Comparison of ENCODE assay signal across 10 mouse cellular contexts in genomic region chr1:36664457-36664856, GRCm38 (mm10). TPM values are rescaled to one million over a fixed set of nuclear protein-coding genes. Genes with fewer than 3 reads are reported as not detected.
DNase-seq lines count a peak whose midpoint lies in the region; ATAC-seq and TF ChIP-seq lines count a peak whose summit lies in the region.
"Had no signal": no experiment of that assay in that cellular context is flagged by ENCODE, and none has a peak within 500 bp of the region (broad histone marks: within the 10 kb centered on the region; RNA-seq: fewer than 3 reads in every experiment).

No protein-coding gene starts in this region.

- TF ChIP-seq CTCF in midbrain, postnatal 0 days (IDR thresholded peaks at IDR 0.05): peak; percentile 65
- TF ChIP-seq CTCF in intestine, postnatal 0 days (IDR thresholded peaks at IDR 0.05; ENCODE audit: low read depth): peak; percentile 75

- no peak overlapping the region for H3K27ac ChIP-seq in midbrain, postnatal 0 days (ENCODE audit: low read depth, low read length)
- H3K27ac ChIP-seq in midbrain, embryonic 16.5 days (ENCODE audit: low read length): no peak overlapping the region
- no peak overlapping the region for H3K27ac ChIP-seq in intestine, postnatal 0 days (ENCODE audit: low read depth, low read length)
- H3K27ac ChIP-seq in hindbrain, embryonic 14.5 days: no peak overlapping the region
- H3K27ac ChIP-seq: limb, embryonic 15.5 days had no signal

- H3K4me3 ChIP-seq in midbrain, postnatal 0 days (ENCODE audit: low read depth, low read length): no peak overlapping the region
- H3K4me3 ChIP-seq in midbrain, embryonic 16.5 days (ENCODE audit: low read depth, low read length): no peak overlapping the region
- H3K4me3 ChIP-seq in intestine, postnatal 0 days (ENCODE audit: low read depth, low read length): no peak overlapping the region
- H3K4me3 ChIP-seq in hindbrain, embryonic 14.5 days (replicated peaks; ENCODE audit: low read length): no peak overlapping the region
- H3K4me3 ChIP-seq: limb, embryonic 15.5 days had no signal

- ATAC-seq in midbrain, postnatal 0 days (ENCODE audit: low FRiP score): no peak
- ATAC-seq in midbrain, embryonic 16.5 days: no peak
- ATAC-seq in intestine, postnatal 0 days: no peak
- ATAC-seq in hindbrain, embryonic 14.5 days (ENCODE audit: low FRiP score): no peak

- WGBS in midbrain, postnatal 0 days: 76% methylated on average over 4 of the region's 4 CpGs
- 75% methylated on average over 4 of the region's 4 CpGs for WGBS in midbrain, embryonic 16.5 days
- 41% methylated on average over 4 of the region's 4 CpGs for WGBS in intestine, postnatal 0 days
- WGBS in hindbrain, embryonic 14.5 days: 80% methylated on average over 4 of the region's 4 CpGs

- no peaks in the 10 kb centered on the region for H3K36me3 ChIP-seq in midbrain, postnatal 0 days (ENCODE audit: insufficient read depth, low read length)
- no peaks in the 10 kb centered on the region for H3K36me3 ChIP-seq in midbrain, embryonic 16.5 days (ENCODE audit: control insufficient read depth, insufficient read depth, low read length)
- no peaks in the 10 kb centered on the region for H3K36me3 ChIP-seq in intestine, postnatal 0 days (ENCODE audit: control insufficient read depth, insufficient read depth)
- H3K36me3 ChIP-seq in splenic B cell, adult 2 months (ENCODE audit: control insufficient read depth, insufficient read depth, low read length, poor library complexity, severe bottlenecking): no peaks in the 10 kb centered on the region
- no peaks in the 10 kb centered on the region for H3K36me3 ChIP-seq in hindbrain, embryonic 14.5 days (replicated peaks; ENCODE audit: control insufficient read depth, insufficient read depth)
- H3K36me3 ChIP-seq: limb, embryonic 15.5 days had no signal

- no peak overlapping the region for H3K9ac ChIP-seq in midbrain, postnatal 0 days (replicated peaks; ENCODE audit: low read length, poor library complexity, severe bottlenecking)
- no peak overlapping the region for H3K9ac ChIP-seq in midbrain, embryonic 16.5 days (ENCODE audit: low read depth, low read length)
- no peak overlapping the region for H3K9ac ChIP-seq in intestine, postnatal 0 days (ENCODE audit: low read depth, low read length)
- no peak overlapping the region for H3K9ac ChIP-seq in hindbrain, embryonic 14.5 days
- H3K9ac ChIP-seq: limb, embryonic 15.5 days had no signal

- peak; percentile 30 for DNase-seq in adrenal gland, postnatal 14 days
- DNase-seq in adrenal gland, adult 18-20 months (ENCODE audit: low spot score in 2 of 2): no peak
- peak; percentile 37 for DNase-seq in midbrain, postnatal 0 days (ENCODE audit: low spot score)
- peak; percentile 15 for DNase-seq in splenic B cell, adult 2 months (ENCODE audit: low read depth, low spot score)
- DNase-seq in hindbrain, embryonic 14.5 days (ENCODE audit: low spot score): no peak
- no peak for DNase-seq in T-cell, adult 2 months (ENCODE audit: low spot score)

- H3K9me3 ChIP-seq in midbrain, postnatal 0 days (ENCODE audit: low read length): no peaks in the 10 kb centered on the region
- H3K9me3 ChIP-seq in midbrain, embryonic 16.5 days (replicated peaks; ENCODE audit: control insufficient read depth, low read length, poor library complexity, severe bottlenecking): no peaks in the 10 kb centered on the region
- H3K9me3 ChIP-seq in intestine, postnatal 0 days (ENCODE audit: control insufficient read depth): no peaks in the 10 kb centered on the region
- H3K9me3 ChIP-seq in hindbrain, embryonic 14.5 days (ENCODE audit: control insufficient read depth, low read length): no peaks in the 10 kb centered on the region
- H3K9me3 ChIP-seq: limb, embryonic 15.5 days had no signal

- no peaks in the 10 kb centered on the region for H3K4me1 ChIP-seq in midbrain, postnatal 0 days (ENCODE audit: insufficient read depth, low read length)
- no peaks in the 10 kb centered on the region for H3K4me1 ChIP-seq in midbrain, embryonic 16.5 days (ENCODE audit: control insufficient read depth, insufficient read depth, low read length)
- H3K4me1 ChIP-seq in intestine, postnatal 0 days (replicated peaks; ENCODE audit: control insufficient read depth, insufficient read depth, low read length): no peaks in the 10 kb centered on the region
- no peaks in the 10 kb centered on the region for H3K4me1 ChIP-seq in hindbrain, embryonic 14.5 days (replicated peaks; ENCODE audit: control insufficient read depth, insufficient read depth, low read length)
- H3K4me1 ChIP-seq: limb, embryonic 15.5 days had no signal

- H3K4me2 ChIP-seq in midbrain, postnatal 0 days (ENCODE audit: low read depth, low read length, poor library complexity, severe bottlenecking): no peak overlapping the region
- no peak overlapping the region for H3K4me2 ChIP-seq in midbrain, embryonic 16.5 days (ENCODE audit: low read length)
- no peak overlapping the region for H3K4me2 ChIP-seq in intestine, postnatal 0 days (replicated peaks; ENCODE audit: low read depth)
- H3K4me2 ChIP-seq in hindbrain, embryonic 14.5 days (replicated peaks): no peak overlapping the region
- H3K4me2 ChIP-seq: limb, embryonic 15.5 days had no signal

- H3K27me3 ChIP-seq in midbrain, postnatal 0 days (ENCODE audit: insufficient read depth, low read length): no peaks in the 10 kb centered on the region
- no peaks in the 10 kb centered on the region for H3K27me3 ChIP-seq in midbrain, embryonic 16.5 days (ENCODE audit: control insufficient read depth, insufficient read depth, low read depth, low read length)
- H3K27me3 ChIP-seq in intestine, postnatal 0 days (replicated peaks; ENCODE audit: control insufficient read depth, insufficient read depth, low read length): no peaks in the 10 kb centered on the region
- H3K27me3 ChIP-seq in splenic B cell, adult 2 months (ENCODE audit: control insufficient read depth, insufficient read depth, low read length, poor library complexity, severe bottlenecking): no peaks in the 10 kb centered on the region
- H3K27me3 ChIP-seq in hindbrain, embryonic 14.5 days (ENCODE audit: control insufficient read depth, insufficient read depth, low read length): no peaks in the 10 kb centered on the region
- H3K27me3 ChIP-seq: limb, embryonic 15.5 days had no signal

RNA-seq across cellular contexts. Expression of gene Fam178b, which starts 18.5 kb away (rescaled TPM):
- 0.41 TPM in 1 of 2 replicates, not detected in the other for total RNA-seq in adrenal gland, postnatal 14 days (2021)
- 1 to 10 TPM in 1 of 2 experiments, not detected in 1; 1.0 TPM for total RNA-seq in adrenal gland, adult 18-20 months (2021)
- not detected in 2 replicates for total RNA-seq in midbrain, postnatal 0 days (2014; rRNA removed)
- polyA plus RNA-seq in midbrain, postnatal 0 days (2015; fragmentation: Nextera tagmentation; extraction: Ambion mirVana): 0.20 and 0.32 TPM in 2 replicates
- 0.33 TPM in 1 of 2 replicates, not detected in the other for polyA plus RNA-seq in midbrain, embryonic 16.5 days (2015; fragmentation: Nextera tagmentation; extraction: Ambion mirVana)
- 0.65 and 0.87 TPM in 2 replicates for polyA plus RNA-seq in intestine, postnatal 0 days (2015; fragmentation: Nextera tagmentation; extraction: Ambion mirVana)
- polyA plus RNA-seq in hindbrain, embryonic 14.5 days (2014; fragmentation: Nextera tagmentation; extraction: Ambion mirVana): not detected in 2 replicates
- total RNA-seq: hematopoietic stem cell, adult 5-6 weeks had no signal

RNA-seq across cellular contexts. Expression of gene Cox5b, which starts 26.8 kb away (rescaled TPM):
- total RNA-seq in adrenal gland, postnatal 14 days (2021): 1,730 and 1,808 TPM in 2 replicates
- total RNA-seq in adrenal gland, adult 18-20 months (2021): 1,000 to 10,000 TPM in 1 of 2 experiments, 100 to 1,000 TPM in 1; 940 to 1,277 TPM
- total RNA-seq in midbrain, postnatal 0 days (2014; rRNA removed): 346 and 362 TPM in 2 replicates
- polyA plus RNA-seq in midbrain, postnatal 0 days (2015; fragmentation: Nextera tagmentation; extraction: Ambion mirVana): 835 and 901 TPM in 2 replicates
- 577 and 626 TPM in 2 replicates for polyA plus RNA-seq in midbrain, embryonic 16.5 days (2015; fragmentation: Nextera tagmentation; extraction: Ambion mirVana)
- polyA plus RNA-seq in intestine, postnatal 0 days (2015; fragmentation: Nextera tagmentation; extraction: Ambion mirVana): 1,149 and 1,162 TPM in 2 replicates
- 772 and 811 TPM in 2 replicates for polyA plus RNA-seq in hindbrain, embryonic 14.5 days (2014; fragmentation: Nextera tagmentation; extraction: Ambion mirVana)

RNA-seq across cellular contexts. Expression of gene 4933424G06Rik, which starts 45.5 kb away (rescaled TPM):
- not detected in 2 replicates for total RNA-seq in adrenal gland, postnatal 14 days (2021)
- not detected for total RNA-seq in adrenal gland, adult 18-20 months (2021)
- total RNA-seq in midbrain, postnatal 0 days (2014; rRNA removed): not detected in 2 replicates
- 0.81 and 2.1 TPM in 2 replicates for polyA plus RNA-seq in midbrain, postnatal 0 days (2015; fragmentation: Nextera tagmentation; extraction: Ambion mirVana)
- 0.75 and 1.2 TPM in 2 replicates for polyA plus RNA-seq in midbrain, embryonic 16.5 days (2015; fragmentation: Nextera tagmentation; extraction: Ambion mirVana)
- not detected in 2 replicates for polyA plus RNA-seq in intestine, postnatal 0 days (2015; fragmentation: Nextera tagmentation; extraction: Ambion mirVana)
- polyA plus RNA-seq in hindbrain, embryonic 14.5 days (2014; fragmentation: Nextera tagmentation; extraction: Ambion mirVana): 0.48 and 0.54 TPM in 2 replicates
- total RNA-seq: hematopoietic stem cell, adult 5-6 weeks had no signal

RNA-seq across cellular contexts. Expression of gene Actr1b, which starts 49.8 kb away (rescaled TPM):
- total RNA-seq in adrenal gland, postnatal 14 days (2021): 113 and 124 TPM in 2 replicates
- total RNA-seq in adrenal gland, adult 18-20 months (2021): 100 to 1,000 TPM; 113 to 143 TPM
- total RNA-seq in midbrain, postnatal 0 days (2014; rRNA removed): 139 TPM in 2 replicates
- polyA plus RNA-seq in midbrain, postnatal 0 days (2015; fragmentation: Nextera tagmentation; extraction: Ambion mirVana): 113 and 120 TPM in 2 replicates
- 92.3 and 106 TPM in 2 replicates for polyA plus RNA-seq in midbrain, embryonic 16.5 days (2015; fragmentation: Nextera tagmentation; extraction: Ambion mirVana)
- 50.3 and 57.0 TPM in 2 replicates for polyA plus RNA-seq in intestine, postnatal 0 days (2015; fragmentation: Nextera tagmentation; extraction: Ambion mirVana)
- polyA plus RNA-seq in hindbrain, embryonic 14.5 days (2014; fragmentation: Nextera tagmentation; extraction: Ambion mirVana): 95.0 and 97.4 TPM in 2 replicates

Comparison
In these comparisons a context has a peak if more than half of its experiments do, and no peak if none do; other contexts are left out.
1. DNase-seq: peak in adrenal gland, postnatal 14 days (single experiment), midbrain, postnatal 0 days (single experiment) and splenic B cell, adult 2 months (single experiment); none in adrenal gland, adult 18-20 months (0 of 2), hindbrain, embryonic 14.5 days (single experiment) and T-cell, adult 2 months (single experiment).